Mouse (Mus musculus) cerebellum, adult 2 months (tissue): ENCODE results near the gene Zfp280b. TPM values are rescaled to one million over a fixed set of nuclear protein-coding genes. Genes with fewer than 3 reads are reported as not detected.

ENCODE experiments used
- DNase-seq, 2 experiments: peaks; one replicate each; pipeline ENCODE4 v3.0.0; 2021
- H3K27ac ChIP-seq: fragments of 200-500 bp; 2 replicates; pipeline ENCODE4 v1.5.1; 2012; ENCODE audit warnings: low read length, control low read depth, inconsistent platforms; ENCODE audit not compliant: insufficient read depth
- H3K27me3 ChIP-seq: fragments of 200-500 bp; 2 replicates; pipeline ENCODE4 v1.6.1; 2012; ENCODE audit warnings: inconsistent platforms, mild to moderate bottlenecking, low read length, moderate library complexity; ENCODE audit not compliant: control insufficient read depth, insufficient read depth
- H3K4me1 ChIP-seq: fragments of 200-500 bp; 2 replicates; pipeline ENCODE4 v1.6.1; 2011; ENCODE audit warnings: low read length; ENCODE audit not compliant: control insufficient read depth, insufficient read depth
- H3K4me3 ChIP-seq: fragments of 200-500 bp; replicated peaks from 2 replicates; pipeline ENCODE3; 2011; ENCODE audit warnings: mild to moderate bottlenecking, low read depth, low read length, control low read depth; ENCODE audit not compliant: insufficient read depth
- CTCF ChIP-seq: fragments of 200-500 bp; IDR thresholded peaks from 2 replicates; pipeline ENCODE4 v1.5.1; 2011; ENCODE audit warnings: low read depth, mild to moderate bottlenecking, control low read depth, low read length, moderate library complexity, borderline replicate concordance; ENCODE audit not compliant: insufficient read depth
- POLR2A ChIP-seq: fragments of 200-500 bp; IDR thresholded peaks from 2 replicates; pipeline ENCODE4 v1.6.1; 2011; ENCODE audit warnings: low read length, control low read depth, borderline replicate concordance; ENCODE audit not compliant: insufficient read depth
- WGBS: fragments of 180-500 bp; shearing (Covaris S2); methylation state at CpG from one replicate; pipeline ENCODE4 v1.1.7; 2018; 5-methylcytosine and 5-hydroxymethylcytosine counted together
- polyA plus RNA-seq: library from polyadenylated mRNA; depleted of rRNA; stranded (reverse); fragments of >200 nt; gene quantifications from 2 replicates; pipeline ENCODE4 v1.2.3, GENCODE M21; 2012

The Zfp280b gene
- polyA plus RNA-seq, 1 experiment = 18.1 TPM

GRCm38 (mm10) chr10:76002101-76002521 is 30.3 kb upstream of the Zfp280b start:
- H3K4me3 ChIP-seq = no peak overlapping the region
- no peaks in the 10 kb centered on the region for H3K27me3 ChIP-seq
- H3K4me1 ChIP-seq = peaks cover 17% of the 10 kb centered on the region
- no peak for TF ChIP-seq POLR2A
- TF ChIP-seq CTCF = no peak
- DNase-seq = peak; percentile 83 to 92
- peak overlapping the region; percentile 85 for H3K27ac ChIP-seq
- WGBS = 9% methylated on average over 3 of the region's 3 CpGs

GRCm38 (mm10) chr10:76002615-76003014 is 29.8 kb upstream of the Zfp280b start:
- 18% methylated on average over 2 of the region's 2 CpGs for WGBS
- Histone ChIP-seq H3K4me1 (peaks cover 17% of the 10 kb centered on the region), H3K4me3 (no peak overlapping the region), H3K27me3 (no peaks in the 10 kb centered on the region), H3K27ac (peak overlapping the region; percentile 85)
- no peak for DNase-seq
- TF ChIP-seq POLR2A (no peak), CTCF (no peak)

- 89% methylated on average over 2 of the region's 2 CpGs for WGBS
- no peak for TF ChIP-seq POLR2A
- no peak for TF ChIP-seq CTCF
- Histone ChIP-seq H3K27ac (no peak overlapping the region; the same call in 1 of the 2 replicates), H3K27me3 (no peaks in the 10 kb centered on the region), H3K4me1 (peaks cover 17% of the 10 kb centered on the region), H3K4me3 (no peak overlapping the region)
- DNase-seq = no peak
These were observed 29.2 kb upstream of the Zfp280b start for GRCm38 (mm10) chr10:76003221-76003620.

DNA sequence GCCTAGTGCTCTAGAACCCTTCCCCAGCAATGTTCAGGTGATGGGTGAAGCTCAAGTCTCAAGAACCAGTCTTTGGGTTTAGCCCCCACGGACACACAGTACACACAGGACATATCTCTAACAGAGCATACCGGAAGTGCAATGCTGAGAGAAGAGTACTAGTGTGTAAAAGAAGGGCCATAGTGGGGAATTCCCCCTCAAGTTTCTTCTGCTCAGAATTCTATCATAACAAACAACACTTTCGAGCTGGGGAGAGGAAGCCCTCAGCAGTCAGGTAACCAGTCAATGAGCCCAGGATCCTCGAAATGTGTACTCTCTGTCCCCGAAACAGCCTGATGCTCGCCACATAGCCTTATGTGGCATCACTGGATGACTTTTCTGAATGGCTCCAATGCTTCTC is 26.1 kb upstream of the Zfp280b start:
- no peak for DNase-seq
- no peaks in the 10 kb centered on the region for H3K27me3 ChIP-seq
- H3K27ac ChIP-seq = no peak overlapping the region
- TF ChIP-seq CTCF = no peak
- TF ChIP-seq POLR2A = no peak
- H3K4me1 ChIP-seq = peaks cover 15% of the 10 kb centered on the region
- WGBS = 96% methylated on average over 6 of the region's 6 CpGs
- no peak overlapping the region for H3K4me3 ChIP-seq

- no peak for DNase-seq
- Histone ChIP-seq H3K27me3 (no peaks in the 10 kb centered on the region), H3K4me3 (no peak overlapping the region), H3K27ac (no peak overlapping the region), H3K4me1 (no peaks in the 10 kb centered on the region)
- TF ChIP-seq POLR2A (no peak), CTCF (no peak)
- WGBS = 67% methylated on average over 3 of the region's 3 CpGs
These were observed 22.6 kb upstream of the Zfp280b start for GRCm38 (mm10) chr10:76009812-76010211.

- H3K27ac ChIP-seq = no peak overlapping the region
- no peak for DNase-seq
- no peak overlapping the region for H3K4me3 ChIP-seq
- no peaks in the 10 kb centered on the region for H3K4me1 ChIP-seq
- no peaks in the 10 kb centered on the region for H3K27me3 ChIP-seq
- TF ChIP-seq POLR2A (no peak), CTCF (no peak)
- 53% methylated on average over 6 of the region's 6 CpGs for WGBS
These were observed 19.5 kb upstream of the Zfp280b start for GRCm38 (mm10) chr10:76012922-76013321.

GRCm38 (mm10) chr10:76016886-76017285 is 15.6 kb upstream of the Zfp280b start:
- no peaks in the 10 kb centered on the region for H3K27me3 ChIP-seq
- no peak for TF ChIP-seq POLR2A
- no peak for TF ChIP-seq CTCF
- no peaks in the 10 kb centered on the region for H3K4me1 ChIP-seq
- no peak for DNase-seq
- H3K4me3 ChIP-seq = no peak overlapping the region
- 92% methylated on average over 3 of the region's 3 CpGs for WGBS
- H3K27ac ChIP-seq = no peak overlapping the region

DNA sequence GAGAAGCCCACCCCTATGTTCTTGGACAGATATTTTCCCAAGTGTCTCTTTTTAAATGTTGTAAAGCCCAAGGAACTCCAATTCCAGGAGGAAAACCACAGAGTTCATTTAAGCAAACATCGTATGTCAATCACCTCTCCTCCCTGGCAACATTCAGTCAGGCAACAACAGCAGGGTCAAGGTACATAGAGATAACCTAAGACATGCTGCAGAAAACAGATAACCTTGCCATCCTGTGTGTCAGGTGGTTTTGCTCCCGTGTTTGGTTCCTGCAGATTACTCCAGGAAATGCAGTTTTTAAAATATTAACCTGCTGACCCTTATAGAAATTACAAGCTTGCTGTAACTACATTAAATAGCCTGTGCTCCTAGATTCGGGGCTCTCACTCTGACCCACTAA is 10.7 kb upstream of the Zfp280b start:
- TF ChIP-seq CTCF (no peak), POLR2A (no peak)
- DNase-seq = no peak
- H3K4me1 ChIP-seq = no peaks in the 10 kb centered on the region
- WGBS = 82% methylated on average over 3 of the region's 3 CpGs
- H3K4me3 ChIP-seq = no peak overlapping the region
- no peaks in the 10 kb centered on the region for H3K27me3 ChIP-seq
- no peak overlapping the region for H3K27ac ChIP-seq
